Mouse (Mus musculus) ES-E14 (cell line): ENCODE measurements at regions not wholly inside any gene's neighbourhood (a gene's known extent, or its start where the extent isn't known, plus 50 kb on each side); places are given as distances from the start of the nearest gene placed in this dataset.

Experiments
- HCFC1 ChIP-seq: IDR thresholded peaks from 2 replicates; pipeline ENCODE4 v1.6.1; 2012; ENCODE audit warnings: low read length, inconsistent platforms, borderline replicate concordance; ENCODE audit not compliant: insufficient read depth
- MAFK ChIP-seq: IDR thresholded peaks from 2 replicates; pipeline ENCODE4 v1.6.1; 2014; ENCODE audit warnings: mild to moderate bottlenecking, low read depth, low read length, inconsistent platforms; ENCODE audit not compliant: insufficient read depth
- ZC3H11A ChIP-seq: IDR thresholded peaks from 2 replicates; pipeline ENCODE4 v1.6.1; 2012; ENCODE audit warnings: low read depth, mild to moderate bottlenecking, inconsistent platforms, low read length, borderline replicate concordance
- ZNF384 ChIP-seq: IDR thresholded peaks from 2 replicates; pipeline ENCODE4 v1.6.1; 2012; ENCODE audit warnings: low read depth, low read length, inconsistent platforms

DNA sequence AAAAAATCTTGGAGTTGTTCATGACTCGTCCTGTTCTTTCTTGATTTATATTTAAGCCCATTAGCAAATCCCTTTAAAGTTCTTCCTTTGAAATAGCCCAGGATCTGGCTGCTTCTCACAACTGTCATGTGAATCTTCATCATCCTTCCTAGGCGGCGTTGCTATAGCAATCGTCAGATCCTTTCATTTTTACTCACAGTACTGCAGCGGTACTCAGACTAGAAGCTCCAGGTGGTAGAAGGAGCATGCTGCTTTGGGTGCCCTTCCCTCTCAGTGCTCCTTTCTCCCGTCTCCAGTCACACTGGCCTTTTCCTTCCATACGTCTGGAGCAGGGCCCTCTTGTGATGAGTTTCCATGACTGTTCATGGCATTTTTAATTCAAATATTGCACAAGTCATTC, 93.1 kb downstream of the Gm10260 start:
- TF ChIP-seq ZC3H11A, result no peak
- TF ChIP-seq MAFK, result no peak
- no peak for TF ChIP-seq ZNF384
- no peak for TF ChIP-seq HCFC1
